Mouse (Mus musculus) heart, embryonic 10.5 days (tissue): ENCODE data around the gene Ube2j1. TPM values are rescaled to one million over a fixed set of nuclear protein-coding genes. Genes with fewer than 3 reads are reported as not detected.
"Not testable (repeated sequence)": the region's sequence is repeated elsewhere in the genome, so short reads cannot be mapped to it uniquely, and the experiment has no call there.

Experiments
- DNase-seq: peaks from one replicate; pipeline ENCODE4 v3.0.0-alpha.2; 2017; ENCODE audit warnings: low spot score
- H3K27ac ChIP-seq: fragments of 300-500 bp; sonication (generic); 2 replicates; pipeline ENCODE4 v1.5.1; 2016; ENCODE audit warnings: mild to moderate bottlenecking
- H3K27me3 ChIP-seq: fragments of 300-500 bp; sonication (generic); 2 replicates; pipeline ENCODE4 v1.6.1; 2016; ENCODE audit warnings: mild to moderate bottlenecking; ENCODE audit not compliant: poor library complexity, insufficient read depth, severe bottlenecking
- H3K36me3 ChIP-seq: fragments of 300-500 bp; sonication (generic); 2 replicates; pipeline ENCODE4 v1.6.1; 2016; ENCODE audit warnings: mild to moderate bottlenecking, moderate library complexity
- H3K4me1 ChIP-seq: fragments of 300-500 bp; sonication (generic); 2 replicates; pipeline ENCODE4 v1.6.1; 2016; ENCODE audit warnings: mild to moderate bottlenecking
- H3K4me3 ChIP-seq: fragments of 300-500 bp; sonication (generic); 2 replicates; pipeline ENCODE4 v1.5.1; 2016; ENCODE audit warnings: mild to moderate bottlenecking, moderate library complexity
- H3K9me3 ChIP-seq: fragments of 300-500 bp; sonication (generic); 2 replicates; pipeline ENCODE4 v1.6.1; 2016; ENCODE audit warnings: mild to moderate bottlenecking, moderate library complexity
- WGBS: fragments of 180-500 bp; shearing (Covaris S2); methylation state at CpG from one replicate; pipeline ENCODE4 v1.1.7; 2016; 5-methylcytosine and 5-hydroxymethylcytosine counted together
- polyA plus RNA-seq: library from polyadenylated mRNA; unstranded; fragments of >200 nt; fragmentation: Nextera tagmentation; extraction: Ambion mirVana; gene quantifications from 2 replicates; pipeline ENCODE4 v1.2.1, GENCODE M21; 2016

Gene Ube2j1
- polyA plus RNA-seq, 1 experiment from 2014 or later = 42.7 TPM

DNA sequence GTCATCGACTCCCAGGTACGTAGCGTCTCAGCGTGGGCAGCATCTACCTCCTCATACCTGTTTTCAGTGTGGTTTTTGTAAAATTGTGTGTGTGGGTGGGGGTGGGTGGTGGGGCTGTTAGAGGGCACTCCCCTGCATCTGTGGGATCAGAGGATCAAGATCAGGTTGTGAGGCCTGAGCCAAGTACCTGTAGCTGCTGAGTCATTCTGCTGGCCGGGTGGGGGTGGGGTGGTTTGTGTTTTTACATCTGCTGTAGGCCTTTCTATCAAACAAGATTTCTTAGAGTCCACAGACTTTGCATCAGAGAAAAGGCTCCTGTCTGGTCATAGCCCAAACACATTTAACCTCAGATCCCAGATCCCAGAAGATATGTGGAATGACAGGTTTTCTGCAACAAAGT, 35.1 kb upstream of the Ube2j1 start:
- H3K27ac ChIP-seq = no peak overlapping the region
- no peak for DNase-seq
- 90% methylated on average over 5 of the region's 5 CpGs for WGBS

DNA sequence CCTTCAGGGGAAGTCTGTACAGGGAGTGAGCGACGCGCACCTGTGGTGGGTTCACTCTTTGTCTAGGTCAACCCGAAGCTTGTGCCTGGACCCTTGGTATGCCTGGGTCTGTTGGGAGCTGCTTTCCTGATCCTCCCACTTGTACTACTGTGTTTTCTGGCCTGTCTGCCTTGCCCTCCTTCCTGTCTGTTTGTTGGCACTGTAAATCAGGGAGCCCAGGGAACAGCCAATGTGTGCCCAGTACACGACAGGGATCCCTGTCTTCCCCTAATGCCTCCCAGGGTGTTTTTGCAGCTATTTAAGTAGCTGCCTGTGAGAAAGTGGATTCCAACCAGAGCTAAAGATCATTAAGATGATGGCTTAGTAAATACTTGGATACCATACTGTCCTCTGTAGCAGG, 33.6 kb upstream of the Ube2j1 start:
- no peak for DNase-seq
- WGBS = 89% methylated on average over 5 of the region's 5 CpGs
- Histone ChIP-seq H3K27ac (no peak overlapping the region), H3K36me3 (peaks cover 14% of the 10 kb centered on the region), H3K4me1 (no peaks in the 10 kb centered on the region; the same call in 1 of the 2 replicates), H3K9me3 (no peaks in the 10 kb centered on the region), H3K27me3 (no peaks in the 10 kb centered on the region), H3K4me3 (no peak overlapping the region)

More for the DNA sequence above, 35.1 kb upstream of the Ube2j1 start:
- Histone ChIP-seq H3K27me3 (no peaks in the 10 kb centered on the region), H3K4me1 (peaks cover 10% of the 10 kb centered on the region), H3K36me3 (peaks cover 14% of the 10 kb centered on the region), H3K4me3 (no peak overlapping the region), H3K9me3 (no peaks in the 10 kb centered on the region)

DNA sequence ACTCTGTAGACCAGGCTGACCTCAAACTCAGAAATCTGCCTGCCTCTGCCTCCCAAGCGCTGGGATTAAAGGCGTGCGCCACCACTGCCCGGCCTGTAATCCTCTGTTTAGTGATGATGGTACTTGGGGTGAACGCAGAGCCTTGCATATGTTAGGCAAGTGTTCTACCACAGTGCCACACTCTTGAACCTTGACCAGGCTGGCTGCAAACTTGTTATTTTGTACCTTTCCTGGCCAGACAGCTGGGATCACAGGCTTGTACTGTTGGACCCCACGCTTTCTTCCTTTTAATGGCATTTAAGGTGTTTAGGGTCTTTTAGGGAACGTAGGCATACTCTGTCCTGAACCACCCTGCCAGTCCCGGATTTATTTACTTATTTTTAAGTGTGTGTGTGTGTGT, 32.2 kb upstream of the Ube2j1 start:
- H3K4me3 ChIP-seq = no peak overlapping the region
- peaks cover 16% of the 10 kb centered on the region for H3K36me3 ChIP-seq
- H3K4me1 ChIP-seq = no peaks in the 10 kb centered on the region; the same call in 1 of the 2 replicates
- H3K27ac ChIP-seq = no peak overlapping the region
- H3K9me3 ChIP-seq = no peaks in the 10 kb centered on the region
- WGBS = 93% methylated on average over 8 of the region's 8 CpGs
- H3K27me3 ChIP-seq = no peaks in the 10 kb centered on the region
- DNase-seq = no peak

DNA sequence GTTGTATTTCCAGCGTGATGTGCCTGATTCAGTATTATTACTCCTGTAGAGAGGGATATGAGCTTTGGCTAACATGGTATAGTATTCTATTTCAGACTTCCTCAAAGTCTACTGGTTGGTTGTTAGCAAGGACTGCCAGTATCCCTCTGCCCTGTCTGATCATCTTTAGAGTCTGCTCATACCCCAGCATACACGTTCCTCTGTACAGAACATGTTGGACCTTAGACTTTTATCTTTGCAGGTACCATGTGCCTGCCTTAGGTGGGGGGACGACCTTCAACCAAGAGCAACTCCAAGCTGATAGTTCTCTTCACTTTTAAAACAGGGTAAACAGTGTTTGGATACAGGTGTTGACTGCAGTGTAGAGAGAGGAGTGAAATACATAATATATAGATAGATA, 29.1 kb upstream of the Ube2j1 start:
- no peak overlapping the region for H3K4me3 ChIP-seq
- no peaks in the 10 kb centered on the region for H3K27me3 ChIP-seq
- peaks cover 38% of the 10 kb centered on the region for H3K36me3 ChIP-seq
- WGBS = 77% methylated on average over 3 of the region's 3 CpGs
- no peak for DNase-seq
- no peaks in the 10 kb centered on the region for H3K4me1 ChIP-seq
- no peak overlapping the region for H3K27ac ChIP-seq
- H3K9me3 ChIP-seq = no peaks in the 10 kb centered on the region

DNA sequence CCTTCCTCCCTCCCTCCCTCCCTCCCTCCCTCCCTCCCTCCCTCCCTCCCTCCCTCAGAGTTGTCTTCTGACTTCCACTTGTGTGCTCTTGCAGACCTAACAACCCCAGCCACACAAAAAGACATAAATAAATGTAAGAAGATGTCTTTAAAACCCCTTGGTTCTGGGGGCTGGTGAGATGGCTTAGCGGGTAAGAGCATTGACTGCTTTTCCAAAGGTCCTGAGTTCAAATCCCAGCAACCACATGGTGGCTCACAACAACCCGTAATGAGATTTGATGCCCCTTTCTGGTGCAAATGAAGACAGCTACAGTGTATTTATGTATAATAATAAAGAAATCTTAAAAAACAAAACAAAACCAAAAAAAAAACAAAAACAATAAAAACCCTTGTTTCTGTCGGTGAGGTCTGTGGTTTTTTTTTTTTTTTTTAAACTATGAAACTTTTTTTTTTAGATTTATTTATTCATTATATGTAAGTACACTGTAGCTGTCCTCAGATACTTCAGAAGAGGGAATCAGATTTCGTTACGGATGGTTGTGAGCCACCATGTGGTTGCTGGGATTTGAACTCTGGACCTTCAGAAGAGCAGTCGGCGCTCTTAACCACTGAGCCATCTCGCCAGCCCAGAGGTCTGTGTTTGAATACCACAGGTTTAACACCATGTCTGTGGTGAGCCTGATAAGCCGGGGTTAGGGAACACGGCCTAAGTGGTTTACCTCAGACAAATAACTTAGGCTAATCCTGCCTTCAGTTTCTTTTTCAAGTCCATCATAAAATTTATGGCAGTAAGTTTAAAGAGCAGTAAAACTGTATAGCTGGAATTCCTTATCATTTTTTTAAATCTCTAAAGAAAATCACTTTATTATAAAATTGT, 25.4 kb upstream of the Ube2j1 start:
- not testable (repeated sequence) for H3K4me1 ChIP-seq, H3K27ac ChIP-seq, H3K27me3 ChIP-seq, DNase-seq, H3K4me3 ChIP-seq, H3K9me3 ChIP-seq
- peaks cover 42% of the 10 kb centered on the region for H3K36me3 ChIP-seq
- WGBS = 86% methylated on average over 10 of the region's 10 CpGs

DNA sequence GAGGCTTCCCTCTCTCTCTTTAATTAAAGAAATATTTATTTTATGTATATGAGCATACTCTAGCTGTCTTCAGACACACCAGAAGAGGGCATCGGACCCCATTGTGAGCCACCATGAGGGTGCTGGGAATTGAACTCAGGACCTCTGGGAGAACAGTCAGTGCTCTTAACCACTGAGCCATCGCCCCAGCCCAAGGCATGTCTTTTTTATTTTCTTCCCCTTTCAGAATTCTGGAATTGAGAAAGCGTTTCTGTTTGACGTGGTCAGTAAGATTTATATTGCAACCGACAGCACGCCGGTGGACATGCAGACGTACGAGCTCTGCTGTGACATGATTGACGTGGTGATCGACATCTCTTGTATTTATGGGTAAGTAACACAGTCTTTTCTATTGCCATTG, 24.4 kb upstream of the Ube2j1 start:
- Histone ChIP-seq H3K27ac (no peak overlapping the region), H3K27me3 (no peaks in the 10 kb centered on the region), H3K36me3 (peaks cover 42% of the 10 kb centered on the region), H3K4me3 (no peak overlapping the region), H3K9me3 (no peaks in the 10 kb centered on the region), H3K4me1 (no peaks in the 10 kb centered on the region)
- WGBS = 91% methylated on average over 11 of the region's 11 CpGs
- DNase-seq = no peak

DNA sequence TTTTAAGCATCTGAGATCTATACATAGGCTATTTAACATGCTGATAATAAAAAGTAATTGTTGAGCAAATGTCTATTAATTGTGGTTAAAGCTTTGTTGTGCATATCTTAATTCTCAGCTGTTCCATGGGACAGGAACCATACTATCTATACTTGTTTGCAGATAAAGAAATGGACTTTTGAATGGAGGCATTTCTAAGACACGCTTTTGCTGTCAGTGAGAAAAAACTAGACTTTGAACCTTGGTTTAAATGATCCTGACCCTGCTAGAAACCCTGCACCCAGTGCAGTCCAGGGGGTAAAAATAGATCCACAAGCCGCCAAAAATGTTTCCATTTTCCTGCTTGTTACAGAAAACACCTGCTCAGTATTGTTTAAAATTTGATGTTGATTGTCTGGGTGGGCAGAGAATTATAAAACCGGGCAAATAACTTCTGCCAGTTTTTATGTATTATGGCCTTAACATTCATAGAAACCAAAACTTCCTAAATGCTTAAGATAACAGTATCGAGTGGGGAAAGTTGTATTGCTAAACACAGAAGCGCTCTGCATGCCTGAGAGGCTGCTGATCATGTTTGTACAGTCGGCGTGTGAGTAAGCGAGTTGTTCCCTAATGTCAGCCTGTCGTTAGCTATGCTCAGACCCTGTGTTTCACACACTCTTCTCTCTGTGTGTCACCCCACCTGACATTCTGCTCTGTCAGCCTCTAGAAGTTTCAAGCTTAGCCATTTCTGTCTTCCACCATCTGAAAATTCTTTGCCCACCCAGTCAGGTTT, 23.6 kb upstream of the Ube2j1 start:
- no peaks in the 10 kb centered on the region for H3K9me3 ChIP-seq
- no peak overlapping the region for H3K27ac ChIP-seq
- H3K27me3 ChIP-seq = no peaks in the 10 kb centered on the region
- no peaks in the 10 kb centered on the region for H3K4me1 ChIP-seq
- no peak overlapping the region for H3K4me3 ChIP-seq
- DNase-seq = no peak
- WGBS = 73% methylated on average over 9 of the region's 9 CpGs
- peaks cover 45% of the 10 kb centered on the region for H3K36me3 ChIP-seq

DNA sequence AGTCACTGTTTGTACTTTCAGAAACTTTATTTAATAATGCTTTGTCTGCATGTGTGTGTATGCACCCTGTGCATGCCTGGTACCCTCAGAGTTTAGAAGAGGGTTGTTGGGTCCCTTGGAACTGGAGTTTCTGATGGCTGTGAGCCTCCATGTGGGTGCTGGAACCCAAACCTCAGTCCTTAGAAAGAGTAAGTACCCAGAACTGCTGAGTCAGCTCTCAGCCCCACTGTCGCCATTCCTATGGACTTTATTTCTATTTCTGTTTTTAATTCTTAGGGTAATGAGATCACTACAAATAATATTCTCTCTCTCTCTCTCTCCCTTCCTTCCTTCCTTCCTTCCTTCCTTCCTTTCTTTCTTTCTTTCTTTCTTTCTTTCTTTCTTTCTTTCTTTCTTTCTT, 21.1 kb upstream of the Ube2j1 start:
- H3K4me3 ChIP-seq = no peak overlapping the region
- no peaks in the 10 kb centered on the region for H3K27me3 ChIP-seq
- H3K4me1 ChIP-seq = no peaks in the 10 kb centered on the region
- H3K27ac ChIP-seq = no peak overlapping the region
- H3K9me3 ChIP-seq = no peaks in the 10 kb centered on the region
- H3K36me3 ChIP-seq = peaks cover 60% of the 10 kb centered on the region
- DNase-seq = no peak
- WGBS = 86% methylated on average over 1 of the region's 1 CpGs

DNA sequence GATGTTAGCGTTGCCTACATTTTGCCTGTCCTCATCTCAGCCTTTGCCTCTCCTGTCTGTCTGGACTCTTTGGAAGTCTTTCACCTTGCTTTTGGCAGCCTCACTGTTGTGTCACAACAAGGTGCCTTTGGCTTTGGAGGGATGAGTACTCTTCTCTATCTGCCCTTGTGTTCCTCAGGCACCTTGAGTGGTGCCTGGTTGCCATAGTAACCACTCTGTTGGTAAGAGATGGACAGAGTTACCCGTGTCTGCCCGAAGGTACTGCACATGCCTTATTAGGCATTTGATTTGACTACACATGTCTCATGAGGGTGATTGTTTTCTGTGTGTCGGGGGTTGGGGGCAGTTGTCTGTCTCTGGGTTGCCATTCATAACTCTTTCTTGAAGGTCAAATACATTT, 18.7 kb upstream of the Ube2j1 start:
- DNase-seq = no peak
- 80% methylated on average over 4 of the region's 4 CpGs for WGBS
- peaks cover 48% of the 10 kb centered on the region for H3K36me3 ChIP-seq
- no peaks in the 10 kb centered on the region for H3K27me3 ChIP-seq
- no peak overlapping the region for H3K27ac ChIP-seq
- no peaks in the 10 kb centered on the region for H3K4me1 ChIP-seq
- no peaks in the 10 kb centered on the region for H3K9me3 ChIP-seq
- no peak overlapping the region for H3K4me3 ChIP-seq

DNA sequence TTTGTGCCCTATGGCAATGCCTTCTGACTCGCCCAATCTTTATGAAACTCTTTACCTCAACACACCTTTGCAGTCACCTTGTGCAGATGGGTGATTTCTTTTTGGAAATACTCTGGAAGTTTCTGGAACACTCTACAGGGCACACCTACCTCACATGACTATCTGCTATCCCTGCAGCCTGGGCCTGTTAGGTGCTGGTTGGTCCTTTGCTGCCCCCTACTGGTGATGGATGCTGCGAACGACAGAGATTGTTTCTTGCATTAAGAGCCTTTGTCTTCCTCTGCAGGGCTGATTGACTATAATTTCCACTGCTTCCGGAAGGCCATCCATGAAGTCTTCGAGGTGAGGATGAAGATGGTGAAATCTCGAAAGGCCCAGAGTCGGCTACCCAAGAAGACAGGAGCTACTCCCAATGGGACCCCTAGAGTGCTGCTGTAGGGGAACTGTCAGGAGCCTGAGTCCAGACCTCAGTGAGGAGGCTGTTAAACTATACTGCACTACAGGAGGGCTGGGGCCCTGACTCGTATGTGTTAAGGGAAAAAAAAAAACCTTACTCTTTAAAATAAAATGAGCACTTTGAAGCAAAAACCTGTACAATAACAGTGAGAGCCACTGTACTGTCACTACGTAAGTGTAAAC, 12.7 kb upstream of the Ube2j1 start:
- 52% methylated on average over 9 of the region's 9 CpGs for WGBS
- DNase-seq = peak; percentile 87

DNA sequence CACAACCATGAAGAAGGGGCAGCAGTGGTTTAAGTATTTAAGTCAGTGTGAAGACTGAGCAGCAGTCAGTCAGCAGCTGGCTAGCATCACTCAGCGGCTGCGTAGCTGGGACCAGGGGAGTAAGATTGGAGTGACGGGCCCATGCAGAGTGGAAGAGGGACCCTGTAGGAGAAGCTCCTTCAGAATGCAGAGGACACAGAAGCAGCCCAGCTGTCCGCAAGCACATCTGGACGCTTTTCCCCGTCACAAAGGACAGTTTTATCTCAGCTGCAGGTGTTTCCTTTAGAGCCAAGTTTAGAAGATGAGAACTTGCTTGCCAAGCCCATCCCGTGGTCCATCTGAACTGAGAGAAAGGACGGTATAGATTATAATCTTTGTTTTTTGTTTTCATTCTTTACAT, 6.8 kb upstream of the Ube2j1 start:
- Histone ChIP-seq H3K27ac (no peak overlapping the region), H3K4me1 (0 out of 2 replicates have a peak, but pooled peaks cover 3% of the 10 kb centered on the region), H3K9me3 (no peaks in the 10 kb centered on the region), H3K36me3 (peaks cover 31% of the 10 kb centered on the region), H3K4me3 (no peak overlapping the region), H3K27me3 (no peaks in the 10 kb centered on the region)
- DNase-seq = no peak
- 36% methylated on average over 8 of the region's 8 CpGs for WGBS

More for the DNA sequence above, 12.7 kb upstream of the Ube2j1 start:
- H3K27me3 ChIP-seq = no peaks in the 10 kb centered on the region
- H3K4me3 ChIP-seq = no peak overlapping the region
- H3K36me3 ChIP-seq = peaks cover 42% of the 10 kb centered on the region
- no peaks in the 10 kb centered on the region for H3K4me1 ChIP-seq
- H3K27ac ChIP-seq = no peak overlapping the region
- H3K9me3 ChIP-seq = no peaks in the 10 kb centered on the region

DNA sequence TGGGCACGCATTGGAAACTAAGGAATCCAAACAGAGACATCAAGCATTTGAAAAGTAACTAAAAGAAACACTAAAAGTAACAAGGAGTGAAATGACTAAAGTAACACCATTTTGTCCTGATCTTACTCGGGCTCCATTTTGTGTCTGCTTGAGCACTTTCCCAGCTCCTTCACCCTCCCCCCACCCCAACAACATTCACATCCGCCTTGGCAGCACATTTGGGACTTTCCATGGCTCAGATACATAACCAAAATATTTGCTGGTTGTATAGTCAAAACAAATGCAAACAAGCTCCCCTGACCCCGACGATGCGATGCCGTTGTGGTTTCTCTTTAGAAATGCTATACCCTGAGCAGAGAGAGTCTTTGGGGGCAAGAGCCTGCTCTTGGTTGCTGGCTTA, 2.1 kb upstream of the Ube2j1 start:
- 89% methylated on average over 7 of the region's 7 CpGs for WGBS
- H3K4me1 ChIP-seq = 0 out of 2 replicates have a peak, but pooled peaks cover 13% of the 10 kb centered on the region
- no peak for DNase-seq

More for the DNA sequence above, 2.1 kb upstream of the Ube2j1 start:
- Histone ChIP-seq H3K27me3 (no peaks in the 10 kb centered on the region), H3K4me3 (no peak overlapping the region), H3K9me3 (no peaks in the 10 kb centered on the region), H3K27ac (no peak overlapping the region), H3K36me3 (peaks cover 18% of the 10 kb centered on the region; the same call in 1 of the 2 replicates)
